Mouse (Mus musculus) embryonic fibroblast, embryonic 13.5 days (primary cell): ENCODE measurements around the gene Tmem56.

ENCODE experiments used
- CTCF ChIP-seq: IDR thresholded peaks from 2 replicates; pipeline ENCODE4 v1.5.1; 2011; ENCODE audit warnings: mild to moderate bottlenecking, control low read depth, low read length, moderate library complexity, borderline replicate concordance; ENCODE audit not compliant: insufficient read depth
- POLR2A ChIP-seq: IDR thresholded peaks from 2 replicates; pipeline ENCODE4 v1.6.1; 2011; ENCODE audit warnings: low read depth, mild to moderate bottlenecking, control low read depth, low read length, moderate library complexity

DNA sequence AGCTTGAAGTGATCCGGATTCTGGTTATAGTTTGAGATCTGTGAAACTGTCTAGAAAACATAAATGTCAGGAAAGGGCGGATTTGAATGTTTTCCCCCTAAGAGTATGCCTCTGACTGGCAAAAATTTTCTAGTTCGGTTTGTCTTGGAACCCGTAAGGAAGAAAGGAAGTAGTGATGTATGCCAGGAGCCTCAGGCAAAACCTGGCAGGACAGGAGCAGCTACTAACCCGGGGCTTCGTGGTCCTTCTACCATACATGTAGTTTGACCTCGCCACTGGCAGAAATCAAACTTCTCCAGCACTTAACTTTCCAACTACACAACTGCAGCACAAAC lies 8.3 kb upstream of the Tmem56 start:
- no peak for TF ChIP-seq CTCF
- TF ChIP-seq POLR2A = no peak
